Mouse (Mus musculus) thymus, postnatal 4 days (tissue): ENCODE measurements at regions not wholly inside any gene's neighbourhood (a gene's known extent, or its start where the extent isn't known, plus 50 kb on each side); places are given as distances from the start of the nearest gene placed in this dataset.

ENCODE experiments used
- DNase-seq: peaks from one replicate; pipeline ENCODE4 v3.0.0; 2021

GRCm38 (mm10) chr2:74178106-74178505 lies 267.0 kb upstream of the Atp5g3 start:
- no peak for DNase-seq

GRCm38 (mm10) chr2:74168776-74169570 lies 257.8 kb upstream of the Atp5g3 start:
- no peak for DNase-seq

GRCm38 (mm10) chr2:74168307-74168706 lies 257.2 kb upstream of the Atp5g3 start:
- DNase-seq, result no peak

GRCm38 (mm10) chr2:74154062-74154461 lies 242.9 kb upstream of the Atp5g3 start:
- no peak for DNase-seq

GRCm38 (mm10) chr2:74153247-74153850 lies 242.2 kb upstream of the Atp5g3 start:
- DNase-seq, result no peak

- DNase-seq, result no peak
Observed at GRCm38 (mm10) chr2:74152534-74153246, 241.6 kb upstream of the Atp5g3 start.

- no peak for DNase-seq
Observed at GRCm38 (mm10) chr2:74147193-74147592, 236.1 kb upstream of the Atp5g3 start.

- DNase-seq, result no peak
Observed at GRCm38 (mm10) chr2:74136624-74137003, 225.5 kb upstream of the Atp5g3 start.

- DNase-seq, result no peak
Observed at GRCm38 (mm10) chr2:74135963-74136623, 225.0 kb upstream of the Atp5g3 start.

GRCm38 (mm10) chr2:74130141-74130588 lies 219.0 kb upstream of the Atp5g3 start:
- no peak for DNase-seq

- no peak for DNase-seq
Observed at GRCm38 (mm10) chr2:74128782-74129538, 217.8 kb upstream of the Atp5g3 start.

- no peak for DNase-seq
Observed at GRCm38 (mm10) chr2:74127136-74127535, 216.0 kb upstream of the Atp5g3 start.

- DNase-seq, result no peak
Observed at GRCm38 (mm10) chr2:74124252-74124651, 213.1 kb upstream of the Atp5g3 start.

- DNase-seq, result no peak
Observed at GRCm38 (mm10) chr2:74123360-74124074, 212.4 kb upstream of the Atp5g3 start.

- DNase-seq, result no peak
Observed at GRCm38 (mm10) chr2:74122937-74123336, 211.8 kb upstream of the Atp5g3 start.

GRCm38 (mm10) chr2:74120051-74120450 lies 208.9 kb upstream of the Atp5g3 start:
- no peak for DNase-seq

- no peak for DNase-seq
Observed at GRCm38 (mm10) chr2:74119167-74119937, 208.2 kb upstream of the Atp5g3 start.

- no peak for DNase-seq
Observed at GRCm38 (mm10) chr2:74106472-74106871, 195.3 kb upstream of the Atp5g3 start.

GRCm38 (mm10) chr2:74099671-74100372 lies 188.7 kb upstream of the Atp5g3 start:
- no peak for DNase-seq

- no peak for DNase-seq
Observed at GRCm38 (mm10) chr2:74096809-74097208, 185.7 kb upstream of the Atp5g3 start.
